Mouse (Mus musculus): ENCODE results near the gene Acot1.
"Not testable (repeated sequence)": the region's sequence is repeated elsewhere in the genome, so short reads cannot be mapped to it uniquely, and the experiment has no call there.

Acot1 gene
- long read RNA-seq, experiment 1, result 0 reads
- long read RNA-seq, experiment 2, partial matches to known transcripts, result 0 of 2 reads
- long read RNA-seq, experiment 2, other reads (novel, unspliced or antisense), result 0 of 2 reads

DNA sequence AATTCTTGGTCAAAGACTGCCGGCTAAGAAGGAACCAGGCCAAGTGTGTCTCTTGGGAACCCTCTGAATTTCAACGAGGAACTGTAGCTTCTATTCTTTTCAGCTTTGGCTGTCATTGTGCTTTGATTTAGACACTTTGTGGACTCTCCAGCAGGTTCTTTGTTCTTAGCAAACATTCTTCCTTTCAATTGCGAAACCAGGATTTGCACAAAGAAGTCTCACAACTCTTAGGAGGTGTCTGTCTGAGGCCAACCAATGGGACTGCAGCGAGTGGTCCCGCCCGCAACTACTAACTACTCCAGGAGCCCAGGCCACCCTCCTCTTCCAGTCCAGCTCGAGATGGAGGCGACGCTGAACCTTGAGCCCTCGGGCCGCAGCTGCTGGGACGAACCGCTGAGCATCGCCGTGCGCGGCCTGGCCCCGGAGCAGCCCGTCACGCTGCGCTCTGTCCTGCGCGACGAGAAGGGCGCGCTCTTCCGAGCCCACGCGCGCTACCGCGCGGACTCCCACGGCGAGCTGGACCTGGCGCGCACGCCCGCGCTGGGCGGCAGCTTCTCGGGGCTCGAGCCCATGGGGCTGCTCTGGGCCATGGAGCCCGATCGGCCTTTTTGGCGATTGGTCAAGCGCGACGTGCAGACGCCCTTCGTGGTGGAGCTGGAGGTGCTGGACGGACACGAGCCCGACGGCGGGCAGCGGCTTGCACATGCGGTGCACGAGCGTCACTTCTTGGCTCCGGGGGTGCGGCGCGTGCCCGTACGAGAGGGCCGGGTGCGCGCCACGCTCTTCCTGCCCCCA, at the start of gene Acot1:
Acot1 (plus strand) TSS at position 320 of the 795 bp plus-strand sequence.
- intact Hi-C loops (cut with DNase I), result not testable (repeated sequence)

DNA sequence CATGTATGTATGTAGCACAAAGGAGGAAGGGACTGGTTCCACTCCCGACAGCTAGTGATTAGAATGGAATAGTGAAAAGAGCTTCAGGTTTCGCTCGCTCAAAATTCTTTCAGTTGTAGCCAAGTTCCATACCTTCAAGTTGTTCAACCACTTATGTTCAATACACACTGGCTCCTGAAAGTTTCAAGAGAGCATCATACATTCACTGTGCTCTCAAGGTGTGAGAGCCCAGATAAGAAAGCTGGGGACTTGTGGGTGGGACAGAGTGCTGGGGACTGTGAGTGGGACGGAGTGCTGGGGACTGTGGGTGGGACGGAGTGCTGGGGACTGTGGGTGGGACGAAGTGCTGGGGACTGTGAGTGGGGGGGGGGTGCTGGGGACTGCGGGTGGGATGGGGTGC, 44.1 kb upstream of the Acot1 start:
- intact Hi-C loops (cut with DNase I), result no loop called here

- intact Hi-C loops (cut with DNase I), result loop anchor here (2.0 kb wide), 2 partner anchors 59 to 91 kb away; no protein-coding TSS in a partner anchor
Measured at GRCm38 (mm10) chr12:83972117-83972516, 37.2 kb upstream of the Acot1 start.

- intact Hi-C loops (cut with DNase I), result no loop called here
Measured at GRCm38 (mm10) chr12:83978862-83979261, 30.4 kb upstream of the Acot1 start.

DNA sequence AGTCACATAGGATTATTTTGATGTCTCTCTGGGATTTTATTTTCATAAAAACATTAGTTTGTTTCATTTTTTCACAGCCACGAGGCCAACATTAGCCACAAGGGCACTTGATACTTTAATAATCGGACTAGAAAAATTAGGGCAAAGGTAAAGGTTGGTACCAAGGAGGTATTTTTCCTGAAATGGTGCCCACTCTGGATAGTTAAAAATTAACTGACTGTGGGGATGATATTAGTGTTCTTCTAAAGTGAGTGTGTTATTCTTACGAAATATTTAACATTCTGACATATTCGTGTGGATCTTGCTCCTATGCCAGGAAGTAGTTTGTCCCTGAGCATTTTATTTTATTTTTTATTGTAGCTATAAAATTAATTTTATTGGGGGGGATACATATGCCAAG, 27.7 kb upstream of the Acot1 start:
- intact Hi-C loops (cut with DNase I), result no loop called here

- intact Hi-C loops (cut with DNase I), result no loop called here
Measured at GRCm38 (mm10) chr12:83984752-83985151, 24.5 kb upstream of the Acot1 start, which contains the start of gene Heatr4. Heatr4 (minus strand) TSS chr12:83984852.

DNA sequence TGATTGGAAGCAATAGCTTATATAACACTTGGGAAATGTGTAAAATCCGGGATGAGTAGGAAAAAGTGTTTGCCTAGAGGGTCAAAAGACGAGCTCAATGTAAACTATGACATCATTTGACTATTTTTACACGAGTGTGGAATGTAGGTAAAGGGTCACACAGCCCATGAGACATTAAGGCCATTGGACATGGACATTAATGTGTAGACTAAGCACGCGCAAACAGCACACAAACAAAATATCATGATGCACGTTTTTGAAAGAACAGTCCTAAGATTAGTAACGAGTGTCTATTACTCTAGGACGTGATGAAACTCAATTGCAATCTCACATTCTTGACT, 22.1 kb upstream of the Acot1 start:
- intact Hi-C loops (cut with DNase I), result no loop called here

DNA sequence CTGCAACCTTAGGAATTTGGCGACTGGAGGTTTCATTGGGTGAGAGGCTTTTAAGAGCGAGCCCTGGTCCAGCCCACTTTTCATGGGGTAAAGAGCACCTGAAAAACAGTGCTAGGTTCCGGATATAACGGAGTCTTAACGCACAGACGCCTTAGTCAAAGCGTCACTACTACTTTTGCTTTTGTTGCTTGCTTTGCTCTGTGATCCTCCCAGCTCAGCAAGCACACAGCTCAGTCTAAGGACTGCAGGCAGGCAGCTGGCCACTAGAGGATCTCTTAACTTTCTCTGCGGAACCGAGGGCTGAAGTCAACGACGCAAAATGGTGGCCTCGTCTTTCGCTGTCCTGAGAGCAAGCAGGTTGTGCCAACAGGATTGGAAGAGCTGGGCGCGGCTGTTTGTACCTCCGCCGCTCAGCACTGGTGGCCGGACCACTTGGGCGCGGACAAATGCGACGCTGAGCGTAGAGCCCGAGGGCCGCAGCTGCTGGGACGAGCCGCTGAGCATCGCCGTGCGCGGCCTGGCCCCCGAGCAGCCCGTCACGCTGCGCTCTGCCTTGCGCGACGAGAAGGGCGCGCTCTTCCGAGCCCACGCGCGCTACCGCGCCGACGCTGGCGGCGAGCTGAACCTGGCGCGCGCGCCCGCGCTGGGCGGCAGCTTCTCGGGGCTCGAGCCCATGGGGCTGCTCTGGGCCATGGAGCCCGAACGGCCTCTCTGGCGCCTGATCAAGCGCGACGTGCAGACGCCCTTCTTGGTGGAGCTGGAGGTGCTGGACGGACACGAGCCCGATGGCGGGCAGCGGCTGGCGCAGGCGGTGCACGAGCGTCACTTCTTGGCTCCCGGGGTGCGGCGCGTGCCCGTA, 21.5 kb upstream of the Acot1 start, which contains the start of gene Acot2:
Acot2 (plus strand) TSS at position 279 of the 859 bp plus-strand sequence.
- intact Hi-C loops (cut with DNase I), result no loop called here

DNA sequence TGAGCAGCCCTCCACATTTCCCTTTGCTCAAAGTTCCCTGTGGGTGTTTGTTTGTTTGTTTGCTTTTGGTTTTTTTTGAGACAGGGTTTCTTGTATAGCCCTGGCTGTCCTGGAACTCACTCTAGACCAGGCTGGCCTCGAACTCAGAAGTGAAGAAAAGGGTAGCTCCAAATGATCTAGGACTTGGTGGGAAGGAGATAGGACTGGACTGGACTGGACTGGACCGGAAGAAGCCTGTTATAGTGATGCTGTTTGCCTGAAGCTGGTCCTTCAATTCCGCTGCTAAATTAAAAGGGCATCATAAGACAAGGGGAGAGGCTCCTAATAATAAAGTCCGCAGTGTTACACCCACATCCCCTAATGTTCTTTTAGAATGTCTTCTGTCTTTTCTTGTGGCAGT, 20.8 kb upstream of the Acot1 start:
- intact Hi-C loops (cut with DNase I), result no loop called here

DNA sequence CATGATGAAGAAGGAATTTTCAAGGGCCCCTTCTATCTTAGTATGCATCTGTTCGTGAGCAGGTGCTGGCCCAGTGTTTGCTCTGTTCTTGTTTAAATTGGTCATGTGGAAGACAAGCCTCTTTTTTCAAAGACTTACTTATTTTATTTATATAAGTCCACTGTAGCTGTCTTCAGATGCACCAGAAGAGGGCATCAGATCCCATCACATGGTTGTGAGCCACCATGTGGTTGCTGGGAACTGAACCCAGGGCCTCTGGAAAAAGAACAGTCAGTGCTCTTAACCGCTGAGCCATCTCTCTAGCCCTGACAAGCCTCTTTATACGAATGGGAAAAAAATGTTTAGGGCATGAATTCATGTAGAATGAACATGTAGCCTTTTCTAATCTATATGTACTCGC, 19.9 kb upstream of the Acot1 start:
- intact Hi-C loops (cut with DNase I), result no loop called here

GRCm38 (mm10) chr12:83997221-83997620, 12.1 kb upstream of the Acot1 start:
- intact Hi-C loops (cut with DNase I), result no loop called here

DNA sequence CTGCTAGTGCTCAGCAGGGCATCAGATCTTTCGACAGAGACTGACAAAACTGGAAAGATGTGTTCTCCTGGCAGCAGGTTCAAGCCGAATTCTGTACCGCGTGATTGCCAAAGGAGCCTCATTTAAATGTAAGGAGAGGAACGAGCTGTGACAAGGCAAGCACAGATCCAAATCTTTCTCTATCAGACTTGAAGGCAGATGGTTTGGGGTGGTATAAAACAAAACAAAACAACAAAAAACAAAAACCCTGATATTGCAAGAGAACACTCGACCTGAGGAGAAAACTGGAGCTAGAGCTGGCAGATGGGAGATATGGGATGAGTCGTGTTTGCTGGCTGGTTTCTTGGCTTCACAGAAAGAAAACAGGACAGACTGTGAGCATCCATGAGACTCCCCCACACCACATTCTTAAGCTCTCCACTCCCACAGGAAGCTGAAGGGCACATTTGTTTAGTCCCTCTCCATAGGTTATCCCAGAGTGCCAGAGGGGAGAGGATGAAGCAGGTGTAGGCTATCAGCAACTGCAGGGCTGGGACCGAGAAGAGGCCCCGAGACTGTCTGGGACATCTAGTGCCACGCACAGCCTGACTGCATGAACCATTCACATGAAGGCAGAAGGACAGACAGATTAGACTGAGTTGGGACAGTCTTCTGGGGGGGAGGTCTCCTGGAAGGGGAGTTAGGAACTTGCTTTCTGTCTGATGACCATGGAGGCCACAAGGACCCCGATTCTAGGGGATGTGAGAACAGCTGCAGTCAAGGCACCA, 10.8 kb upstream of the Acot1 start:
- intact Hi-C loops (cut with DNase I), result no loop called here

DNA sequence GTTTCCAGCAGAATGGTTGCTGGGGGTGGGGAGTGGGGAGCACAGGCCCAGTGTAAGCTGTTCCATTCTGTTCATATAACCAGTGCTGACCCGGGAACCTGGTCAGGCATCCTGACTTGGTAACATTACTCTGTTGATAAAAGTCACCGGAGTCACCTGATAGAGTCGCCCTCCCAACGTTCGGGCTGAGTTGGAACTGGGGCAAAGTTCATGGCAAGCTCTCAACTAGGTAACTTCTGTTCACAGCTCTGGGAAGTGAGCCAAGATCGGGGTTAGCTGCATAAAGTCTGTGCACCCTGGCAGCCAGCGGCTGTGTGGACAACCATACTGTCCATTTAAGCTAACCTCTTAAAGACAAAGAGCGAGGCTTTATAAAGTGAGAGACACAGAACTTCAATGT, 10.1 kb upstream of the Acot1 start:
- intact Hi-C loops (cut with DNase I), result not testable (repeated sequence)

GRCm38 (mm10) chr12:84000418-84000817, 8.9 kb upstream of the Acot1 start:
- intact Hi-C loops (cut with DNase I), result no loop called here

GRCm38 (mm10) chr12:84003866-84004265, 5.4 kb upstream of the Acot1 start:
- intact Hi-C loops (cut with DNase I), result no loop called here

GRCm38 (mm10) chr12:84008251-84008650, 1.0 kb upstream of the Acot1 start:
- intact Hi-C loops (cut with DNase I), result no loop called here

DNA sequence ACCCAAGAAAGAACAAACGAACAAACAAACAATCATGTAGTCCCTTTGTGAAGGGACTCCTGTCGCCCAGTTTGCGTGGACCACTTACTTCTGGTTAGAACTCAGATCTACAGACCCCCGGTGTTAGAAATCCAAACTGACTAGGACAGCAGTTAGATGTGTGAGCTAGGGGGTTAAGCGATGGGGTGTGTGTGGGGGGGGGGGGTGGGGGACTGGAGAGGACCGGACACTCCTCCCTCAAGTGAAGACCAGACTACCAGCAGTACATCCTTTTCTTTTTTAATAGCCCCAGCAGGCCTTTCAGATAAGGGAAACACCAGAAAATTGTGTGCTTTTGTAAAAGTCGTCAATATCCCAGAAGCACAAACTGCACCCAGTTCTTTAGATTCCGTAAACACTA, 561 bp upstream of the Acot1 start:
- intact Hi-C loops (cut with DNase I), result no loop called here

DNA sequence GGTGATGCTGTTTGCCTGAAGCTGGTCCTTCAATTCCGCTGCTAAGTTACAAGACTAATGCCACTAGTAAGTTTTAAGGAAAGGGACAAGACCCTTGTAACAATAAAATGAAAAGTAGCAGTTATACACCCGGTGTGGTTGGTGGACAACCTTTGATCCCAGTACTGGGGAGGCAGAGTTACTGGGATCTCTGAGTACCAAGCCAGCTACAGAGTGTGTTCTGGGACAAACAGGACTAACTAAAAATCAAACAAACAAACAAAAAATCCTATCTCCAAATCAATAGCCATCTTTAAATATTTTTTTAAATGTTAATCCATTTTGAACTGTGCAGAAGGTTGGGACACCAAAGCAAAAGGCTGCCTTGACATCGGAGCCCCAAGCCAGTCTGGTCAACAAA, 911 bp downstream of the Acot1 start:
- intact Hi-C loops (cut with DNase I), result no loop called here

DNA sequence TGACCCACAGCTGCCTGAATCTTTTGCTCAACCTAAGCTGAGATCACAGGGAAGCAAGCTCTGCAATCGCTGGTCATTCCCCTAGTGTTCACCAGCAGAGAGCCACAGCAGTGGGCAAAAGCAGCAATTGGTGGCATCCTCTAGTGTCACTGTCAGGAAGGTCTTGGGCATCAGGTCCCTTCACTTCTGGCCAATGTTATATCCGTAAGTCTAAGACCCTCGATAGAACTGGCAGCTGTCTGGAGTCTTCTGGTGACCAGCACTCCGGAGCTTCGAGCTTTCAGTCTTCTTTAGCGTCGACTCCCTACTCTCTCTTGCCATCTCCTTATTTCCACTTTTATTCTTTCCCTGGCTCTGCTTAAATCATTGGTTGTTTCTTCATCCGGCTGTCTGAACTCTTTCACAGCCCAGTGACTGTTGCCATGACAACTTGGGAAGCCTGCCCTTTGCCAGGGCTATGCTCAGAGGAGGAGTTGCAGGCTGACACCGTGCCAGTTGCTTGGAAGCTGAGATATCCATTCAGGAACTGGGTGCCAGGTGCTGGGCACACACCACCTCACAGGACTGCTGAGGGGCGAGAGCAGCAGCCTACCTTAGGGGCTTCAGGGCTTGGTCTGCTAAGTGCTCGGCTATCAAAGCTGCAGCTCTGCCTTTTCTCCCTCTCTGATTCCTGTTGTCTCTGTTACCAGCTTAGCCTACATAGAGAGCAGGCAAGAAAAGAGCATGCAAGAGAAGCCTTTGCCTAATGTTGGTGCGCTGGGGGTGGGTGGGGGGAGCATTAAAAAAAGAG, 2.2 kb downstream of the Acot1 start:
- intact Hi-C loops (cut with DNase I), result no loop called here

DNA sequence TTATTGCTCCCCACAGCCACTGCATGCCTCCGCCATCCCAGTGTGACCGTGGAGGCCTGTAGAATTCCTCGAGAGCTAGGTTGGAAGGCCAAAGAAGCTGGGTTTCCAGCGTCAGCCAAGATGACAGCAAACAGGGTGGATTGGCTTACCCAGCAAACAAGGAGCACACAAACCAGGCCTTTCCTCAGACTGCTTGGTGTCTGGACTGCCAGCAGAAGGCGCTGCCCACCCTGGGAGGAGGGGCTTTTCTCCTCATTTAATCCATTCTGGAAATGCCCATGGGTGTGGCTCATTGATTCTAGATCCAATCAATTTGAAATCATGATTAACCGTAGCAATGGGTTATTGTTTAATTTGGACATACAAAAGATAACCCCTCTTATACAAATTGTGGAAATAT, 3.8 kb downstream of the Acot1 start:
- intact Hi-C loops (cut with DNase I), result no loop called here

DNA sequence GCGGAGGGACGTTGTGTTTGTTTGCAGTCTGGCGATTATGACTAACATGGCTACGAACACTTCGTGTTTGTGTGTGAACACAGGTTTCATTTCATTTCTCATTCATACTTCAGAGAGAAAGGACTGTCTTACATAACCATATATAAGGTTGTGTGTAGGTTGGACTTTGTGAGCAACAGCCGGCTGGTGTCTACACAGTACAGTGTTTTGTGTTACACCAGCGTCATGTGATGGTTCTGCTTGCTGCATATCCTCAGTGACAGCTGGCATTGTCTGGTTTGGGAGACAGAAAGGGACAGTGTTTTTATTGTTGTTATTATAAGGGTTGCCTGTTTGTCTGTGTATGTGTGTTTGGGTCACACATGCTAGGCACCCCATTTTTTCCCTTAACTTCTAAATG, 4.4 kb downstream of the Acot1 start:
- intact Hi-C loops (cut with DNase I), result no loop called here

All from adrenal gland (tissue).